Mouse (Mus musculus) cerebellum, adult (tissue): ENCODE measurements around the gene Gstt2.
A peak's percentile ranks its signal among the peaks of the same experiment; 100 is the strongest.

ENCODE experiments used
- ATAC-seq: cut with Nextera tagmentation; 2 replicates; pipeline ENCODE4 v1.9.2; 2017; ENCODE audit warnings: mild to moderate bottlenecking, moderate library complexity, mixed read lengths; ENCODE audit not compliant: insufficient number of reproducible peaks, low FRiP score, low TSS enrichment

Gene Gstt2

GRCm38 (mm10) chr10:75837248-75837759 is at the start of gene Gstt2:
TSS of gene Gstt2 (minus strand) at chr10:75837424.
- peak; percentile 81 for ATAC-seq

- ATAC-seq: no peak
Measured at GRCm38 (mm10) chr10:75884742-75885141, 47.5 kb upstream of the Gstt2 start.

- peak; percentile 79 for ATAC-seq
Measured at GRCm38 (mm10) chr10:75883232-75883552, 46.0 kb upstream of the Gstt2 start.

- no peak for ATAC-seq
Measured at GRCm38 (mm10) chr10:75882433-75883231, 45.4 kb upstream of the Gstt2 start.

GRCm38 (mm10) chr10:75881578-75882432 is 44.6 kb upstream of the Gstt2 start:
- ATAC-seq: no peak

GRCm38 (mm10) chr10:75880771-75881577 is 43.8 kb upstream of the Gstt2 start:
- no peak for ATAC-seq

GRCm38 (mm10) chr10:75880351-75880750 is 43.1 kb upstream of the Gstt2 start:
- ATAC-seq: no peak

- no peak for ATAC-seq
Measured at GRCm38 (mm10) chr10:75878836-75879235, 41.6 kb upstream of the Gstt2 start.

GRCm38 (mm10) chr10:75873543-75874170 is 36.4 kb upstream of the Gstt2 start:
- peak; percentile 77; the same call in 1 of the 2 replicates for ATAC-seq

GRCm38 (mm10) chr10:75872915-75873542 is 35.8 kb upstream of the Gstt2 start:
- peak; percentile 90 for ATAC-seq

- no peak for ATAC-seq
Measured at GRCm38 (mm10) chr10:75872025-75872914, 35.0 kb upstream of the Gstt2 start.

GRCm38 (mm10) chr10:75861587-75861986 is 24.4 kb upstream of the Gstt2 start:
- ATAC-seq: no peak

- no peak for ATAC-seq
Measured at GRCm38 (mm10) chr10:75860746-75861145, 23.5 kb upstream of the Gstt2 start.

GRCm38 (mm10) chr10:75859786-75860470 is 22.7 kb upstream of the Gstt2 start, which contains the start of gene Mif:
TSS of gene Mif (minus strand) at chr10:75860240.
- peak; percentile 91 for ATAC-seq

- no peak for ATAC-seq
Measured at GRCm38 (mm10) chr10:75859107-75859746, 22.0 kb upstream of the Gstt2 start.

- no peak for ATAC-seq
Measured at GRCm38 (mm10) chr10:75857598-75857997, 20.4 kb upstream of the Gstt2 start.

GRCm38 (mm10) chr10:75856976-75857375 is 19.8 kb upstream of the Gstt2 start:
- no peak for ATAC-seq
